Mouse (Mus musculus) heart, postnatal 14 days (tissue): Measurements from ENCODE around the gene Hadh. TPM values are rescaled to one million over a fixed set of nuclear protein-coding genes. Genes with fewer than 3 reads are reported as not detected.

ENCODE experiments used
- DNase-seq, 2 experiments: peaks; one replicate each; pipeline ENCODE4 v3.0.0; 2021 to 2022
- intact Hi-C: fragments of 180-260 bp; cut with DNase I; formaldehyde crosslinking; loops from one replicate; pipeline ENCODE4 v1.15.1; 2025
- total RNA-seq, 2 experiments: library from RNA; stranded (reverse); gene quantifications; 2 replicates each; pipeline ENCODE4 v1.2.3; 2021

Hadh gene
- total RNA-seq, 2 experiments from 2014 or later, result 631 to 633 TPM

DNA sequence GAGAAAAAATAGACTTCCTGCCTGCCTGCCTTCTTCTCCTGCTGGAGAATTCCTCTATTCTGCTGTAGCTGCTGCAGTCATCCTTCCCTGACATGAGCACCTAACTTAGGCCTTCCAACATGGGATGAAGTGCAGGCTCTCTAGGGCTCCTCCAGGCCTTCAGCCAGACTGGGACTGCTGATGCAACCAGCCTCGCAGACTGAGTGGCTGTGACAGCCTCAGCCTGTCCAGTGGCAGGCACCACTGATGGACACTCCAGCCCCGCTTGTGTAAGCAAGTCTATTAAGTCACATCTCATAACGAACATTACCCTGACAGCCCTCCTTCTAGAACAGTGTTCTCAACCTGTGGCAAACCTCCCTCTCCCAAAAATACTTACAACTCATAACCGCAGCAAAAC, 2.2 kb upstream of the Hadh start:
- DNase-seq, result no peak
- intact Hi-C loops, result no loop called here

DNA sequence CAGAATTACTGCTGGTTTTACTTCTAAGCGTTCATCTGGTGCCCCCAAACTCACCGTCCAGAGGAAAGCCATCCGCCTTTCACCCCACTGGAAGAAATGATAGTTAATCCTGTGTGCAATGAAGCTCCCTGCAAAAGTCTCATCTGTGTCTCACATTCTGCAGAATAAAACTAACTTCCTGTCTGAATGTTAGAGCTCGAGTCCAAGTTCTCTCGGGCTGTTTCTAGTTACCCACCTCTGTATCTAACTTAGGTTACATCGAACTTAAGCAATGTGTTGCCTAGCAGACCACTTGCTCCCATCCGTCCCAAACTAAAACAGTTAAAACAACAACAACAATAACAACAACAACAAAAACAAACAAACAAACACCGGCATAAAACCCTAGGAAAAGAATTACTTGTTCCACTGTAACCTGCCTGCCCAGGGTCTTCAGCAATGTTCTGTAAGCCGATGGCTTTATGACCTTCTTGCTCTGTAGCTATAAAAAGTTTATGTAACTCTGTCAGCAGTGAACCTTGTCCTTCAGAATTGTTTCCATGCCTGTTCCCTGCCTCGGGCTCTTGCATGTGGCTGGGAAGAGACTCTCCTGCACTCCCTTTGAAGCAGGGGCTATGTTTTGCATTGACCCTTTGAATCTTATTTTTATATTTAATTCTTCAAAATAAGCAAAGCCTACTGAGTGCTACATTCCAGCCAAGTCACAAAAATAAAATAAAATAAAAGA, 636 bp upstream of the Hadh start:
- DNase-seq, result no peak
- intact Hi-C loops, result no loop called here

DNA sequence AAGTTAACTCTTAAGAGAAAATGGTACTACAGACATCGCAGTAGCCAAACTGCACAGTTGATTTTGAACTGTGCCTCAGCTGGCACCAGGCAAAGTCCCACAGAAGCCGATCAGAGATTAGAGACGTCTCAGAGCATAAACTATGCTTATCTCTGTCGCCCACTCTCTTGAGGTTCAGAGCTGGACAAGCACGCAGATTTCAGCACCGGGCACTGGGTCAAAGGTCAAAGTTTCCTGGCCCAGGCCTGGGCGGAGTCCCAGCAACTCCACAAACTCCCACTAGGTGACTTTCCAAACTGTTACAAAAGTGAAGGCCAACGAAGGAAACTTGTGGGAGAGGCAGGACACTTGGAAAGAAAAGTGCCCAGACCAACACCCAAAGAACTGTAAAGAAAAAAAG, 744 bp downstream of the Hadh start:
- intact Hi-C loops, result no loop called here
- peak; percentile 56 to 75 for DNase-seq

GRCm38 (mm10) chr3:131270381-131270780, 1.5 kb downstream of the Hadh start:
- intact Hi-C loops, result no loop called here

DNA sequence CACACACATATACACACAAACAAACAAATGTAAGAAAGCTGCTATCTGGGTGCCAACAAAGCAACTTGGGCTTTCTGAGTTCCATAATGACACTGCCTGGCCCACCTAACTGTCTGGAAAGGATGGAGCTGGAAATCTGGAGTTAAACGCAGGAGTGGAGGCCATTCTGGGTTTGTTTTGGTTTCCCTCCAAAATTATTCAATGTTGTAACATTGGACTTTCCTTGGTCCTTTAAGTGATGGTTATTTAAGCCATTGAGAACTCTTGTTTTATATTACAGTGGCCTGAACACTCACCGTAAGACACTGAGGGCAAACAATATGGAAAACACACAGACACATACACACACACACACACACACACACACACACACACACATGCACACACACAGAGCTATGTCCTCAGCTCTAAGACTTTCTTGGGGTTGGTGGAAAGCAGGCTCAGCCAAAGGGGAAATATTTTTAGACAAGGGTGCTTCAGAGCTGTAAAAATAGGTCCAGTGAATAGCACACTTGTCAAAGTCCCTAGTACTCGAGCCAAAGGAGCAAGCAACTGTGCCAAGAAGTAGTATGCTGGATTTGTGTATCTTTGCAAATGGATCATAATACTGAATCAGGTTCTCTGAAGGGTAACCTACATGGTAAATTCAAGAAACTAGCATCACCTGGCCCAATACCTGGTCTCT, 5.4 kb downstream of the Hadh start:
- peak in 1 of 2 experiments; percentile 41 for DNase-seq
- intact Hi-C loops, result no loop called here

More at GRCm38 (mm10) chr3:131270381-131270780, 1.5 kb downstream of the Hadh start:
- no peak for DNase-seq

DNA sequence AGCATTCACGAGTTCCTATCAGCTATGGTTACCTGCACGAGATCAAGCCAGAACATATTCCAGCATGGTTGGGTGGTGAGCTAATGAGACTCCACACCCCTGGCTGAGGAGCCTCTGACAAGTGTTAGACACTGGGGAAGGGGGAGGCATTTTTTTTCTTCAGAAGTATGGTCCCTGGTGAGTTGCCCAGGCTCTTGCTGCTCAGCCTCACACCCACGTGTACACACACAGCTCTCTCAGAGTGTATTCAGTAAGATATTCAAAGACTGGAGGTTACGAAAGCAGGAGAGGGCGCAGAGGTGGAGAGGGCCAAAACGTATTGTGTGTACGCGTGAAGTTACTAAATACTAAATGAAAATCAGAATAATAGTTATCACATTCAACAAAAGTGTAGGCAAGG, 6.4 kb downstream of the Hadh start:
- DNase-seq, result no peak
- intact Hi-C loops, result no loop called here

DNA sequence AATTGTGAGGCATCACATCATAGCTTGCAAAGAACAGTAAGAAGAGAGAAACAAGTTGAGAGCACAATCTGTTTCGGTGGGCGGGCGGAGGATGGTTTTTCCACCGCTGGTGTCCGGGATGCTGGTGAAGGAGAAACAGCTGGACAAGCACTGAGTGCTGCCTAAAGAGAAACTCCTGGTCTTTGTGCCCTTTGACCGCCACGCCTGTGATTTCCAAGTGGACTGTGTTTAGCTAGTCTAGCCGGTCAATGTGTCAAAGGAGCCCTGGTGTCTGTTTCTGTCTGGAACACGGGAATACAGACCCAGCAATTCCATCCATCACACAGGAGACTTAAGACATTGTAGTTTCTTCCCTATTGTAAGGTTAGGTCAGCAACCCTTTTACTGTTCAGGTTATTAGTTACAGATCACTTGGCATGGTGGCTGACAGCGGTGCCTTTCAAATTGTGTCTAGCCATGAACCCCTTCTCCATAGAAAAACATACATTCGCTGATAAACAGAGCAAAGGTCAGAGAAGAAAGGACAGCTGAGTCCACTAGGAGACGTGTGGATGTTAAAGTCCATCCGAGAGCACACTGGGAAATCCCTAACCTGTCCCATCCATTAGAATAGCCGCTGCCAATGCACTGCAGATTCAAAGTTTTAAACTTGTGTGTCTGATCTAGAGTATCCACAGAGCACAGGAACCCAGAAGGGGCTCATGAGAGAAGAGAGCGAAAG, 8.0 kb downstream of the Hadh start:
- intact Hi-C loops, result no loop called here
- DNase-seq, result no peak

GRCm38 (mm10) chr3:131260418-131260817, 11.5 kb downstream of the Hadh start:
- intact Hi-C loops, result no loop called here
- DNase-seq, result no peak

GRCm38 (mm10) chr3:131259392-131259965, 12.4 kb downstream of the Hadh start:
- DNase-seq, result no peak
- intact Hi-C loops, result no loop called here

DNA sequence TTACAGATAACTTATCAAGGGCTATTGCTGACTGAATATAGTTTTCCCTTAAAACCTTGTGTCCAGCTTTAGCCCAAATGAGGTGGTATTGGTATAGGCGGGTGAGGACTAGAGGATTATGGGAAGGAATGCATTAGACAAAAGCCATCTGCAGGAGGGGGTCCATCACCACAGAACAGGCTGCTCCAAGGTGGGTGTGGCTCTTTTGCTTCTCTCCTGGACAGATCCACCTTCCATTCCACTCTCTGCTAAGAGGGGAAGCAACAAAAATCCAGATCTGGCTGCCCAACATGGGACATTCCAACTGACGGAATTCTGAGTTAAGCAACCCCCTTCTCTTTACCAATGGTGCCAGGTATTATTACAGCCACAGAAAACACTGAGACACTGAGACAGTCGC, 13.0 kb downstream of the Hadh start:
- intact Hi-C loops, result no loop called here
- no peak for DNase-seq

- no peak for DNase-seq
- intact Hi-C loops, result no loop called here
Measured at GRCm38 (mm10) chr3:131255399-131255981, 16.4 kb downstream of the Hadh start.

DNA sequence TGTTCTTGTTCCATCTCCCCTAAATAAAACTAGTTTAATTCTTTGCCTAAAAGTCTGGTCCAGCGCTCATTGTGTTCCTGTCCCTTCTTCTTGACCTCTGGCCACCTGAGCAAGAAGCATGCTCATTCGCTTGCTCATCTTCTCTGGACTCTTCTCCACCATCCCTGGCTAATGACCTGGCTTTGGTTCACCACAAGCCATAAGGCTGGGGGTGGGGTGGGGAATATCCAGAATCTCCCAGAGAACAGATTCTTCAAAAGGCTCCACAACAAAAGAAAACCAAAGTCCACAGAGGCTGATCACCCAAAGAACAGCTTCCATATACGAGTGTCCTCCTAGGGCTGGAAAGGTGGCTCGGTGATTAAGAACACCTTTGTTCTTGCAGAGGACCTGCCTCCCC, 16.9 kb downstream of the Hadh start:
- intact Hi-C loops, result no loop called here
- DNase-seq, result no peak

- DNase-seq, result no peak
- intact Hi-C loops, result no loop called here
Measured at GRCm38 (mm10) chr3:131251601-131252000, 20.3 kb downstream of the Hadh start.

- no peak for DNase-seq
- intact Hi-C loops, result no loop called here
Measured at GRCm38 (mm10) chr3:131250978-131251377, 20.9 kb downstream of the Hadh start.

DNA sequence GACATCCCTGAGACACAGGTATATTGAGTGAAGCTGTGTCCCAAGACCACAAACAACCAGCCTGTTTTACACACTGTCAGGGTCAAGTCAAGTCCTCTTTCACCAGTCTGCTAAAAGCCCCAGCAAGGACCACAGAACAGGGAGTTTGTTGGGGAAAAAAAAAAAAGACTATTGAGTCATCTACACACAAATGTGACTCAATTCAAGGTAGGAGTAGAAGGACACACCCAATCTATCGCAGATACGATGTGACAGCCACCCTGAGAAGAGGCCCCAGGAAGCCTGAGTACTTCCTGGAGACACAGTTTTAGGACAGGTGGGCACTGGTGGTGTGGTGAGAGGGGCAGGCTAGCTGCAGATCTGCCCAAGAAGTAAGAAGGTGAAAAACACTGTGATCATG, 21.6 kb downstream of the Hadh start:
- DNase-seq, result no peak
- intact Hi-C loops, result no loop called here

DNA sequence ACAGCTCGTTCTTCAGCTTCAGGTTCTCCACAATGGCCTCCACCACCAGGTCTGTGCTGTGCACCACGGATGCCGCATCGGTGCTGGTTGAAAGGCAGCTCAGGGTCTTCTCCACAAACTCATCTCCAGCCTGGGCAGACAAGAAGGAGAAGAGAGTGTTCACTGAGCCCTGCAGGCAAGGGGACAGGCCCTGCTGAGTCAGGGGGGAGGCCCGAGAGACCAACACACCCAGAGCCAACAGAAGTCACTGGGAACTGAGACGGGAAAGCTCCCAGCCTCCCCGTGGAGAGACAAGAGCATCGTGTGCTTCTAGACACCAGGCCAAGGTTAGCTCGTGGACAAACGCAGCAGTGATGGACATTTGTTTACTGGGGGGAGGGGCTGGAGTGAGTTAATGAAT, 23.5 kb downstream of the Hadh start:
- intact Hi-C loops, result loop anchor here (2.0 kb wide), 1 partner anchor 20 kb away; no protein-coding TSS in a partner anchor
- DNase-seq, result no peak

DNA sequence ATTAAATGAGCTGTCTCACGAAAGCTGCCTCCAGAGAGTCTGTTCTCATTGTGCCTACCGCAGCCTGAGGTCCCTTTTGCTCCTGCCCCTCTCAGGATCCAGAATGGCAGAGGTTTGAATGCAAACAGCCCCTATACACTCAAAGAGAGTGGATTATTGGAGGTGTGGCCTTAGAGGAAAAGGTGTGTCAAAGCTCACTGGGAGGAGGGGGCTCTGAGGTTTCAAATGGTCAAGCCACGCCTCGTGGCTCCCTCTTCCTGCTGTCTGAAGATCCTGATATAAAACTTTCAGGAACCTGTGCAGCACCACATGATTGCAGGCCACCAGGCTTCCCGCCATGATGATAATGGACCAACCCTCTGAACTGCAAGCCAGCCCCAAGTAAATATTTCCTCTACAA, 24.1 kb downstream of the Hadh start:
- no peak for DNase-seq
- intact Hi-C loops, result loop anchor here (2.0 kb wide), 1 partner anchor 21 kb away; no protein-coding TSS in a partner anchor

- no peak for DNase-seq
- intact Hi-C loops, result no loop called here
Measured at GRCm38 (mm10) chr3:131247447-131247846, 24.5 kb downstream of the Hadh start.

GRCm38 (mm10) chr3:131246579-131247046, 25.3 kb downstream of the Hadh start:
- intact Hi-C loops, result no loop called here

GRCm38 (mm10) chr3:131245766-131246578, 25.9 kb downstream of the Hadh start:
- intact Hi-C loops, result loop anchor here (2.0 kb wide), 1 partner anchor 531 kb away; no protein-coding TSS in a partner anchor
- DNase-seq, result peak; percentile 60 to 82

More at GRCm38 (mm10) chr3:131246579-131247046, 25.3 kb downstream of the Hadh start:
- DNase-seq, result peak; percentile 29 to 40
